Mouse (Mus musculus) liver, embryonic 14.5 days (tissue): ENCODE measurements around the gene Rtkn2. TPM values are rescaled to one million over a fixed set of nuclear protein-coding genes. Genes with fewer than 3 reads are reported as not detected.

ENCODE experiments used
- ATAC-seq: fragments of 200-750 bp; cut with Nextera tagmentation; 2 replicates; pipeline ENCODE4 v1.8.0; 2017; ENCODE audit warnings: moderate number of reproducible peaks, mild to moderate bottlenecking, moderate library complexity; ENCODE audit not compliant: insufficient read depth
- DNase-seq, 3 experiments: peaks; one replicate each; pipeline ENCODE4 v3.0.0-alpha.2; 2012 to 2013; ENCODE audit warnings: low read depth in 3 of 3, low spot score in 3 of 3
- H3K27ac ChIP-seq: fragments of 300-500 bp; sonication (generic); 2 replicates; pipeline ENCODE4 v1.5.1; 2014; ENCODE audit warnings: moderate library complexity, mild to moderate bottlenecking, control low read depth, inconsistent platforms
- H3K27me3 ChIP-seq: fragments of 300-500 bp; sonication (generic); 2 replicates; pipeline ENCODE4 v1.6.1; 2014; ENCODE audit warnings: mild to moderate bottlenecking, low read length, moderate library complexity; ENCODE audit not compliant: control insufficient read depth, insufficient read depth
- H3K36me3 ChIP-seq: fragments of 300-500 bp; sonication (generic); replicated peaks from 2 replicates; pipeline ENCODE4 v1.6.1; 2014; ENCODE audit warnings: low read depth; ENCODE audit not compliant: control insufficient read depth, insufficient read depth
- H3K4me1 ChIP-seq, 2 experiments: fragments of 200-500 bp in 1 of 2; fragments of 300-500 bp in 1 of 2; sonication (generic) in 1 of 2; replicated peaks; 2 replicates each; pipeline ENCODE4 v1.6.1; 2012 to 2014; ENCODE audit warnings: antibody characterized with exemption in 1 of 2, inconsistent platforms in 1 of 2, low read length in 1 of 2; ENCODE audit not compliant: control insufficient read depth in 2 of 2, insufficient read depth in 2 of 2
- H3K4me2 ChIP-seq: fragments of 300-500 bp; sonication (generic); 2 replicates; pipeline ENCODE4 v1.6.1; 2014; ENCODE audit warnings: low read depth, mild to moderate bottlenecking, control low read depth, moderate library complexity
- H3K4me3 ChIP-seq, 2 experiments: fragments of 200-500 bp in 1 of 2; fragments of 300-500 bp in 1 of 2; sonication (generic) in 1 of 2; 2 replicates each; pipeline ENCODE4 v1.5.1; 2012 to 2014; ENCODE audit warnings: low read depth in 2 of 2, low read length in 2 of 2, mild to moderate bottlenecking in 2 of 2, control low read depth in 1 of 2, inconsistent platforms in 1 of 2, moderate library complexity in 1 of 2; ENCODE audit not compliant: insufficient read depth in 1 of 2
- H3K9ac ChIP-seq: fragments of 300-500 bp; sonication (generic); replicated peaks from 2 replicates; pipeline ENCODE4 v1.6.1; 2014; ENCODE audit warnings: mild to moderate bottlenecking, control low read depth, moderate library complexity
- H3K9me3 ChIP-seq: fragments of 300-500 bp; sonication (generic); 2 replicates; pipeline ENCODE4 v1.6.1; 2016; ENCODE audit warnings: low read length, mixed read lengths; ENCODE audit not compliant: control insufficient read depth
- CTCF ChIP-seq: IDR thresholded peaks from 2 replicates; pipeline ENCODE4 v1.5.1; 2016; ENCODE audit warnings: antibody characterized with exemption, low read depth, control low read depth
- EP300 ChIP-seq: IDR thresholded peaks from 2 replicates; pipeline ENCODE4 v1.6.1; 2016; ENCODE audit warnings: antibody characterized with exemption, low read depth
- WGBS: fragments of 180-500 bp; shearing (Covaris S2); extraction: QIAGEN DNeasy Blood & Tissue Kit; methylation state at CpG from one replicate; pipeline ENCODE4 v1.1.7; 2014; ENCODE audit not compliant: insufficient replicate concordance; 5-methylcytosine and 5-hydroxymethylcytosine counted together
- polyA plus RNA-seq, 2 experiments: library from polyadenylated mRNA; depleted of rRNA in 1 of 2; stranded (reverse) in 1 of 2; unstranded in 1 of 2; fragments of >200 nt; fragmentation: Nextera tagmentation in 1 of 2; extraction: Ambion mirVana in 1 of 2; gene quantifications; 2 replicates each; pipeline versions ENCODE4 v1.2.1 to v1.2.3; 2012 to 2014

Gene Rtkn2
- polyA plus RNA-seq, 2 experiments, result 0.37 to 0.93 TPM

GRCm38 (mm10) chr10:68025660-68026059, 46.3 kb downstream of the Rtkn2 start:
- Histone ChIP-seq H3K9me3 (no peaks in the 10 kb centered on the region), H3K27ac (no peak overlapping the region), H3K27me3 (no peaks in the 10 kb centered on the region), H3K36me3 (no peaks in the 10 kb centered on the region), H3K9ac (no peak overlapping the region), H3K4me1 (peaks cover 0 to 4% of the 10 kb centered on the region in 2 experiments; a peak in 1 of 4 replicates), H3K4me2 (no peak overlapping the region), H3K4me3 (no peak overlapping the region)
- no peak for ATAC-seq
- no peak for DNase-seq
- TF ChIP-seq CTCF (no peak), EP300 (no peak)
- WGBS, result 73% methylated on average over 3 of the region's 3 CpGs

GRCm38 (mm10) chr10:68028327-68029080, 49.1 kb downstream of the Rtkn2 start:
- Histone ChIP-seq H3K27ac (no peak overlapping the region), H3K4me3 (no peak overlapping the region), H3K4me2 (no peak overlapping the region), H3K9ac (no peak overlapping the region), H3K9me3 (no peaks in the 10 kb centered on the region), H3K4me1 (peaks cover 0 to 4% of the 10 kb centered on the region in 2 experiments; a peak in 1 of 4 replicates), H3K27me3 (no peaks in the 10 kb centered on the region), H3K36me3 (no peaks in the 10 kb centered on the region)
- ATAC-seq, result peak; percentile 39; the same call in 1 of the 2 replicates
- DNase-seq, result peak in 1 of 3 experiments; percentile 9
- TF ChIP-seq EP300, result no peak
- TF ChIP-seq CTCF, result no peak
- WGBS, result 54% methylated on average over 12 of the region's 12 CpGs

- H3K9me3 ChIP-seq, result no peaks in the 10 kb centered on the region
- ATAC-seq (no peak), DNase-seq (no peak)
- H3K4me3 ChIP-seq, result no peak overlapping the region
- no peak overlapping the region for H3K4me2 ChIP-seq
- no peak for TF ChIP-seq EP300
- TF ChIP-seq CTCF, result no peak
- no peak overlapping the region for H3K9ac ChIP-seq
- H3K27ac ChIP-seq, result no peak overlapping the region
- WGBS, result 63% methylated on average over 5 of the region's 5 CpGs
- no peaks in the 10 kb centered on the region for H3K36me3 ChIP-seq
- no peaks in the 10 kb centered on the region for H3K27me3 ChIP-seq
- peaks cover 0 to 4% of the 10 kb centered on the region in 2 experiments; a peak in 1 of 4 replicates for H3K4me1 ChIP-seq
These were observed 49.8 kb downstream of the Rtkn2 start for GRCm38 (mm10) chr10:68029081-68029626.

GRCm38 (mm10) chr10:68030027-68030426, 50.7 kb downstream of the Rtkn2 start:
- no peak overlapping the region for H3K4me2 ChIP-seq
- no peak overlapping the region for H3K9ac ChIP-seq
- DNase-seq (no peak), ATAC-seq (no peak)
- no peak overlapping the region for H3K4me3 ChIP-seq
- H3K36me3 ChIP-seq, result no peaks in the 10 kb centered on the region
- no peak overlapping the region for H3K27ac ChIP-seq
- TF ChIP-seq CTCF, result no peak
- TF ChIP-seq EP300, result no peak
- no peaks in the 10 kb centered on the region for H3K27me3 ChIP-seq
- peaks cover 0 to 4% of the 10 kb centered on the region in 2 experiments; a peak in 1 of 4 replicates for H3K4me1 ChIP-seq
- 85% methylated on average over 6 of the region's 6 CpGs for WGBS
- H3K9me3 ChIP-seq, result no peaks in the 10 kb centered on the region

GRCm38 (mm10) chr10:68035707-68036367, 56.5 kb downstream of the Rtkn2 start:
- 78% methylated on average over 20 of the region's 20 CpGs for WGBS
- no peak for DNase-seq
- H3K4me3 ChIP-seq, result no peak overlapping the region
- H3K36me3 ChIP-seq, result no peaks in the 10 kb centered on the region
- H3K4me2 ChIP-seq, result no peak overlapping the region
- no peak overlapping the region for H3K27ac ChIP-seq
- H3K9me3 ChIP-seq, result no peaks in the 10 kb centered on the region
- TF ChIP-seq CTCF, result no peak
- TF ChIP-seq EP300, result no peak
- ATAC-seq, result no peak
- no peak overlapping the region for H3K9ac ChIP-seq
- no peaks in the 10 kb centered on the region for H3K27me3 ChIP-seq
- no peaks in the 10 kb centered on the region for H3K4me1 ChIP-seq
